Mouse (Mus musculus): Measurements from ENCODE around the gene Sidt2. TPM values are rescaled to one million over a fixed set of nuclear protein-coding genes. Genes with fewer than 3 reads are reported as not detected.

The Sidt2 gene
- polyA plus RNA-seq, 1 experiment from 2014 or later, result 33.4 TPM

- 90% methylated on average over 2 of the region's 2 CpGs for WGBS
- Histone ChIP-seq H3K27me3 (replicated peaks; ENCODE audit: control insufficient read depth, insufficient read depth, low read length) (no peaks in the 10 kb centered on the region), H3K4me1 (ENCODE audit: control insufficient read depth, insufficient read depth, low read length) (peaks cover 12% of the 10 kb centered on the region), H3K36me3 (ENCODE audit: control insufficient read depth, insufficient read depth, low read length) (0 out of 2 replicates have a peak, but pooled peaks cover 3% of the 10 kb centered on the region), H3K4me2 (ENCODE audit: low read depth, low read length) (no peak overlapping the region), H3K9ac (ENCODE audit: low read depth, low read length) (no peak overlapping the region), H3K27ac (ENCODE audit: low read length) (no peak overlapping the region), H3K4me3 (ENCODE audit: low read length) (no peak overlapping the region), H3K9me3 (ENCODE audit: control insufficient read depth, low read length) (no peaks in the 10 kb centered on the region)
- ATAC-seq, result no peak
These were observed 24.7 kb upstream of the Sidt2 start for GRCm38 (mm10) chr9:45979778-45980177.

- H3K9ac ChIP-seq (ENCODE audit: low read depth, low read length), result no peak overlapping the region
- H3K36me3 ChIP-seq (ENCODE audit: control insufficient read depth, insufficient read depth, low read length), result peaks cover 18% of the 10 kb centered on the region
- H3K4me1 ChIP-seq (ENCODE audit: control insufficient read depth, insufficient read depth, low read length), result peaks cover 6% of the 10 kb centered on the region; the same call in 1 of the 2 replicates
- no peak overlapping the region for H3K4me3 ChIP-seq (ENCODE audit: low read length)
- ATAC-seq, result no peak
- WGBS, result 77% methylated on average over 2 of the region's 2 CpGs
- H3K9me3 ChIP-seq (ENCODE audit: control insufficient read depth, low read length), result no peaks in the 10 kb centered on the region
- no peaks in the 10 kb centered on the region for H3K27me3 ChIP-seq (replicated peaks; ENCODE audit: control insufficient read depth, insufficient read depth, low read length)
- H3K27ac ChIP-seq (ENCODE audit: low read length), result no peak overlapping the region
- no peak overlapping the region for H3K4me2 ChIP-seq (ENCODE audit: low read depth, low read length)
These were observed 21.8 kb upstream of the Sidt2 start for GRCm38 (mm10) chr9:45976884-45977283.

- Histone ChIP-seq H3K27ac (ENCODE audit: low read length) (no peak overlapping the region), H3K4me3 (ENCODE audit: low read length) (no peak overlapping the region), H3K9ac (ENCODE audit: low read depth, low read length) (no peak overlapping the region), H3K27me3 (replicated peaks; ENCODE audit: control insufficient read depth, insufficient read depth, low read length) (no peaks in the 10 kb centered on the region), H3K4me2 (ENCODE audit: low read depth, low read length) (no peak overlapping the region), H3K9me3 (ENCODE audit: control insufficient read depth, low read length) (no peaks in the 10 kb centered on the region), H3K36me3 (ENCODE audit: control insufficient read depth, insufficient read depth, low read length) (peaks cover 11% of the 10 kb centered on the region), H3K4me1 (ENCODE audit: control insufficient read depth, insufficient read depth, low read length) (no peaks in the 10 kb centered on the region)
- peak; percentile 50; the same call in 1 of the 2 replicates for ATAC-seq
- 90% methylated on average over 6 of the region's 6 CpGs for WGBS
These were observed 8.5 kb upstream of the Sidt2 start for GRCm38 (mm10) chr9:45963577-45963976.

- no peak overlapping the region for H3K9ac ChIP-seq (ENCODE audit: low read depth, low read length)
- H3K4me1 ChIP-seq (ENCODE audit: control insufficient read depth, insufficient read depth, low read length), result no peaks in the 10 kb centered on the region
- WGBS, result 72% methylated on average over 2 of the region's 2 CpGs
- H3K4me2 ChIP-seq (ENCODE audit: low read depth, low read length), result no peak overlapping the region
- ATAC-seq, result no peak
- H3K27ac ChIP-seq (ENCODE audit: low read length), result no peak overlapping the region
- no peaks in the 10 kb centered on the region for H3K27me3 ChIP-seq (replicated peaks; ENCODE audit: control insufficient read depth, insufficient read depth, low read length)
- no peaks in the 10 kb centered on the region for H3K9me3 ChIP-seq (ENCODE audit: control insufficient read depth, low read length)
- H3K36me3 ChIP-seq (ENCODE audit: control insufficient read depth, insufficient read depth, low read length), result peaks cover 3% of the 10 kb centered on the region; the same call in 1 of the 2 replicates
- no peak overlapping the region for H3K4me3 ChIP-seq (ENCODE audit: low read length)
These were observed 6.8 kb upstream of the Sidt2 start for GRCm38 (mm10) chr9:45961855-45962254.

- Histone ChIP-seq H3K27ac (ENCODE audit: low read length) (no peak overlapping the region), H3K4me3 (ENCODE audit: low read length) (no peak overlapping the region), H3K4me1 (ENCODE audit: control insufficient read depth, insufficient read depth, low read length) (peaks cover 5% of the 10 kb centered on the region; the same call in 1 of the 2 replicates), H3K36me3 (ENCODE audit: control insufficient read depth, insufficient read depth, low read length) (peaks cover 3% of the 10 kb centered on the region; the same call in 1 of the 2 replicates), H3K27me3 (replicated peaks; ENCODE audit: control insufficient read depth, insufficient read depth, low read length) (no peaks in the 10 kb centered on the region), H3K4me2 (ENCODE audit: low read depth, low read length) (no peak overlapping the region), H3K9me3 (ENCODE audit: control insufficient read depth, low read length) (no peaks in the 10 kb centered on the region), H3K9ac (ENCODE audit: low read depth, low read length) (no peak overlapping the region)
- WGBS, result 82% methylated on average over 7 of the region's 7 CpGs
- ATAC-seq, result no peak
These were observed 4.6 kb upstream of the Sidt2 start for GRCm38 (mm10) chr9:45959661-45960060.

- Histone ChIP-seq H3K27ac (ENCODE audit: low read length) (no peak overlapping the region), H3K4me3 (ENCODE audit: low read length) (no peak overlapping the region), H3K9ac (ENCODE audit: low read depth, low read length) (no peak overlapping the region), H3K9me3 (ENCODE audit: control insufficient read depth, low read length) (no peaks in the 10 kb centered on the region), H3K27me3 (replicated peaks; ENCODE audit: control insufficient read depth, insufficient read depth, low read length) (no peaks in the 10 kb centered on the region), H3K36me3 (ENCODE audit: control insufficient read depth, insufficient read depth, low read length) (peaks cover 2% of the 10 kb centered on the region; the same call in 1 of the 2 replicates), H3K4me2 (ENCODE audit: low read depth, low read length) (no peak overlapping the region), H3K4me1 (ENCODE audit: control insufficient read depth, insufficient read depth, low read length) (peaks cover 6% of the 10 kb centered on the region)
- ATAC-seq, result no peak
- WGBS, result 56% methylated on average over 4 of the region's 4 CpGs
These were observed 3.8 kb upstream of the Sidt2 start for GRCm38 (mm10) chr9:45958851-45959250.

- no peak for ATAC-seq
- no peak overlapping the region for H3K4me3 ChIP-seq (ENCODE audit: low read length)
- 61% methylated on average over 7 of the region's 7 CpGs for WGBS
These were observed 3.1 kb upstream of the Sidt2 start for GRCm38 (mm10) chr9:45958023-45958670.

GRCm38 (mm10) chr9:45954294-45955106 is 558 bp downstream of the Sidt2 start:
- Histone ChIP-seq H3K4me2 (ENCODE audit: low read depth, low read length) (peak overlapping the region; percentile 87), H3K4me1 (ENCODE audit: control insufficient read depth, insufficient read depth, low read length) (peaks cover 15% of the 10 kb centered on the region), H3K27ac (ENCODE audit: low read length) (peak overlapping the region; percentile 91), H3K27me3 (replicated peaks; ENCODE audit: control insufficient read depth, insufficient read depth, low read length) (no peaks in the 10 kb centered on the region), H3K9ac (ENCODE audit: low read depth, low read length) (peak overlapping the region; percentile 85), H3K9me3 (ENCODE audit: control insufficient read depth, low read length) (no peaks in the 10 kb centered on the region), H3K4me3 (ENCODE audit: low read length) (peak overlapping the region; percentile 89), H3K36me3 (ENCODE audit: control insufficient read depth, insufficient read depth, low read length) (0 out of 2 replicates have a peak, but pooled peaks cover 3% of the 10 kb centered on the region)
- ATAC-seq, result peak; percentile 82
- under 1% methylated on average over 62 of the region's 63 CpGs for WGBS

More at GRCm38 (mm10) chr9:45958023-45958670, 3.1 kb upstream of the Sidt2 start:
- Histone ChIP-seq H3K36me3 (ENCODE audit: control insufficient read depth, insufficient read depth, low read length) (no peaks in the 10 kb centered on the region; the same call in 1 of the 2 replicates), H3K9ac (ENCODE audit: low read depth, low read length) (no peak overlapping the region), H3K9me3 (ENCODE audit: control insufficient read depth, low read length) (no peaks in the 10 kb centered on the region), H3K4me1 (ENCODE audit: control insufficient read depth, insufficient read depth, low read length) (peaks cover 14% of the 10 kb centered on the region), H3K27ac (ENCODE audit: low read length) (no peak overlapping the region), H3K4me2 (ENCODE audit: low read depth, low read length) (no peak overlapping the region), H3K27me3 (replicated peaks; ENCODE audit: control insufficient read depth, insufficient read depth, low read length) (no peaks in the 10 kb centered on the region)

- H3K9me3 ChIP-seq (ENCODE audit: control insufficient read depth, low read length), result no peaks in the 10 kb centered on the region
- WGBS, result 53% methylated on average over 13 of the region's 13 CpGs
- no peak for ATAC-seq
These were observed 1.4 kb downstream of the Sidt2 start for GRCm38 (mm10) chr9:45953511-45954293.

More at GRCm38 (mm10) chr9:45953511-45954293, 1.4 kb downstream of the Sidt2 start:
- Histone ChIP-seq H3K4me1 (ENCODE audit: control insufficient read depth, insufficient read depth, low read length) (peaks cover 15% of the 10 kb centered on the region), H3K27ac (ENCODE audit: low read length) (peak overlapping the region; percentile 91), H3K9ac (ENCODE audit: low read depth, low read length) (peak overlapping the region; percentile 85), H3K4me2 (ENCODE audit: low read depth, low read length) (peak overlapping the region; percentile 87), H3K36me3 (ENCODE audit: control insufficient read depth, insufficient read depth, low read length) (peaks cover 3% of the 10 kb centered on the region; the same call in 1 of the 2 replicates), H3K27me3 (replicated peaks; ENCODE audit: control insufficient read depth, insufficient read depth, low read length) (no peaks in the 10 kb centered on the region), H3K4me3 (ENCODE audit: low read length) (peak overlapping the region; percentile 89)

All from intestine, embryonic 16.5 days (tissue).